Mouse (Mus musculus): ENCODE measurements at regions not wholly inside any gene's neighbourhood (a gene's known extent, or its start where the extent isn't known, plus 50 kb on each side); places are given as distances from the start of the nearest gene placed in this dataset.

DNA sequence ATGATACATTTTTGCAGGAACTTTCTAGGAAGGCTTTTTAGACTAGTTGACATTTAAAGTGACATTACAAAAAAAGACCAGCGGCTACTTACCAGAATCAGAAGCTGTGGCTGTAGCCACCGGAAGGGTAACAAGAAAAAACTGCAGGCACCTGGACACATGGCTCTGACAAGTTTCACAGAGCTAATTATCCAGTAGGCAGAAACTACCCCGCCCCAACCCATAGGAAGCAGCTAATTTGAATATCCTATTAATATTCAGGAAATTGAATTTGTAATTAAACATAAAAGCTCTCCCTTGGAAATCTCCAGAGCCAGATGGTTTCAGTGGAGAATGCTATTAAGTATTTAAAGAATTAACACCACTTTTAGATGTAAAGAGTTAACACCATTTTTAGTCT, 79.8 kb downstream of the Ramp3 start:
- TF ChIP-seq CTCF (IDR thresholded peaks at IDR 0.05; ENCODE audit: low read depth) (no peak), EP300 (IDR thresholded peaks at IDR 0.05; ENCODE audit: low read depth) (no peak)

Measured in liver, postnatal 0 days (tissue).